Mouse (Mus musculus) R1 (cell line): ENCODE results near the gene Ppt2.
A peak's percentile ranks its signal among the peaks of the same experiment; 100 is the strongest.

Experiments used
- DNase-seq: peaks from one replicate; pipeline ENCODE4 v3.0.0-alpha.2; 2018; ENCODE audit warnings: low read depth, low spot score

Ppt2 gene

DNA sequence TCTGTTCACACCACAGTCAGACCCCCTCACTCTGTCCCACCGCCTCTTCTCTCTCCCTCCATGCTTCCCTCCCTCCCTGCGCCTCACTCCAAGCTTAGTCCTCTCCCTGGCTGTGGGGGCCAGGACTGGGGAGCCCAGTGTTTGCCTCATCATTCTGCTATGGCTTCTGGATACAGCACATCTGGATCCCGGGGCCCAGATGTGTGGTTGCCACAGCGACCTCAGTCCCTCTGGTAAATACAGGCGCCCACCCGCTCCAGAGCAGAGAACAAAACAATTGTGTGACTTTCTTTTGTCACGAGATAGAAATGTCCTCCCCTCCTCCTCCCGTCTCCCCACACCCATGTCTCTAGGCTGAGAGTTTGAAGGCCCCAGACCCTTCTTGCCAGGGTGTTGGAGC is 28.4 kb upstream of the Ppt2 start:
- DNase-seq = no peak

DNA sequence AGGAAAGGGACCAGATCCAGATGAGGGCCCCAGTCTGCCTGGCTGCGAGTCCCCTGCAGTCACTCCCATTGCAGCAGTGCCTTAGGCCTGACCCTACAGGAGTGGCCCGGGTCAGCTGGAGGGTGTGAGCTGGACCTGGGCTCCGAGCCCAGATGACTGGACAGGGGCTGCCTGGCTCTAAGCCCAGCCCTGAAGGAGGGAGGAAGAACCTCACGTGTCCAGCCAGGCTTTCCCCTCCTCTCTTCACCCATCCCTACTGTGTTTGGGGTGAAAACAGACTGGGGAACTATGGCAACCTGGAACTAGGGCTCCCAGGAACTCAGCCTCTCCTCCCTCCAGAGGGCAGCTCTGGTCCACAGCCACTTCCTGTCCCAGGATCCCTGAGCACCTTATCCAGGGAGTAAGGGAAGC is 27.3 kb upstream of the Ppt2 start:
- peak; percentile 21 for DNase-seq

DNA sequence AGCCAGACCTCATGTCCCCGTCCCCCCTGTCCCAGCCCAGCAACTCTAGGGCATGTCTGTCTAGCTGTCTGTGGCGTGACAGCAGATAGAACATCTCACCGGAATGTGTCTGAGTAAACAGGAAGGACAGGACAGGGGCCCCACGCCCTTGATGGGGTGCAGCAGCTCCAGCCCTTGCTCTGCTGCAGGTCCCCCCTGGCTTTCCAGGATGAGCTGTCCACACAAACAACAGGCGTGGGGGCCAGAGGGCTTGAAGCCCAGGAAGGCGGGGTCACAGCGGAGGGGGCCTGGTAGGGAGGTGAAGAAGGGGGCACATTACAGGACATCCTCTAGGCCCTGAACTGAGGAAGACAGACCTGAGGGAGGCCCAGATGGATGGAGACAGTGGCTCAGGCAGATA is 26.9 kb upstream of the Ppt2 start:
- no peak for DNase-seq

GRCm38 (mm10) chr17:34654392-34654791 is 26.1 kb upstream of the Ppt2 start:
- no peak for DNase-seq

DNA sequence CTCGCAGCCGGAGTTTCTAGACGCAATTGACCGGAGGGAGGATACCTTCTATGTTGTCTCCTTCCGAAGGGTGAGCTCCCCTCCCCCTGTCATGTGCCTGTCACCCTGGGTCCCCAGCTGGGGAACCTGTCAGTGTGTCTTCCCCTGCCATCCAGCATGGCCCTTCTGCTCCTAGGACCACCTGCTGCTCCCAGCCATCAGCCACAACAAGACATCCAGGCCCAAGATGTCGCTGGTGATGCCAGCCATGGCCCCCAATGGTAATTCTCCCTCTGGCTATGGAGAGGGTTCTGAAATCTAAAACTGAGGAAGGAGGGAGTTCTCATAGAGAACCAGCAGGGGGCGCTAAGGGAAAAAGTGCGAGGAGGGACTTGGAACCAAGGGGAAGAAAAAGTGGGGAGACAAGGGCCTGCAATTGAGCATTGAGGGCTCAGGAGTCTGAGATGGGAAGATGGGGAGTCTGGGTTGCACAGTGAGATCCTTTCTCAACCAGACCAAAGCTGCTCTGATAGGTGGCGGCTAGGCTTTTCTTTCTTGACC is 25.5 kb upstream of the Ppt2 start:
- DNase-seq = peak; percentile 75

GRCm38 (mm10) chr17:34652985-34653384 is 24.7 kb upstream of the Ppt2 start:
- no peak for DNase-seq

GRCm38 (mm10) chr17:34652546-34652945 is 24.2 kb upstream of the Ppt2 start:
- DNase-seq = no peak

GRCm38 (mm10) chr17:34651507-34652221 is 23.4 kb upstream of the Ppt2 start:
- DNase-seq = peak; percentile 23

DNA sequence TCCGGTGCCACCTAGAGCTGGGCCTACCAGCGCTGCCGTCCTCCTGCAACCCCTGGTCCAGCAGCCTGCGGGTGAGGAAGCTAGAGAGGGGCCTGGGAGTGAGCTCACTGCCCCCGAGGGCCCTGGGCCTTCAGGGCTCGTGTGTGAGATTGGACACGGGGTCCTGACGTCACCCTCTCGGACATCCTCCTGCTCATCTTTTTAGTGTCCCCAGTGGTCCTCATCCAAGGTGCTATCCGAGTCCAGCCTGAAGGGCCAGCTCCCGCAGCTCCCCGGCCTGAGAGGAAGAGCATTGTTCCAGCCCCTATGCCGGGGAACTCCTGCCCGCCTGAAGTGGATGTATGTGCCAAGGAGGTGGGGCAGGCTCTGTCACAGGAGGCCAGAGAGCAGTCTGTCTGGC is 22.5 kb upstream of the Ppt2 start:
- DNase-seq = no peak

- no peak for DNase-seq
Measured at GRCm38 (mm10) chr17:34649106-34649864, 21.0 kb upstream of the Ppt2 start.

DNA sequence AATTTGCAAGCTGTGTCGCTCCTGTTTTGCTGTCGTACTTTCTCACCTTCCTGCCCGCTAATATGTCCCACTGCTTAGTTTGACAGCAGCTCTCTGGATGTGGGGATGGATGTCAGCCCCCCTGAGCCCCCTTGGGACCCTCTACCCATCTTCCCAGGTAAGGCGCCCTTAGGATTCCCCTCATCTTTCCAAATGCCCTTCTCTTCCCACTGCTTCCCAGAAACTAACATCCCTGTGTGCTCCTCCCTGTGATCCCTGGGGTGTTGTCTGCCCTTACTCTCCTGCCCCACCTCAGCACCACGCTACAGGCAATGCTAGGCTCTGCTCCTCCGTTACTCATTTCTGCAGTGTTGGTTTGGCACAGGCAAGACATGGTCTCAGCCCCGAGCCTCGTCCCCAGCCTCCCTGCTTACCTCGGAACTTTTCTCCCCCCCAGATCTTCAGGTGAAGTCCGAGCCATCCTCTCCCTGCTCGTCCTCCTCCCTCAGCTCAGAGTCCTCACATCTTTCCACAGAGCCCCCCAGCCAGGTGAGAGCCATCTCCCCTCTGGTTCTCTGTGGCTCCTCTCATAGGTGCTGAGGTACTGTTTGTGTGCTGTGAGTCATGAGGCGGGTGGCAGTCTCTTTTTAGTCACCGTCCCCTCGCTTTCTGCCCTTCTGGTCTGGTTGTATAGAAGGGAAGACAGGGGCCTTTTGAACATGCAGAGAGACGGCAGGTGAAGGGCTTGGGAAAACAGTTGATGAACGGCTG is 20.0 kb upstream of the Ppt2 start:
- DNase-seq = no peak

DNA sequence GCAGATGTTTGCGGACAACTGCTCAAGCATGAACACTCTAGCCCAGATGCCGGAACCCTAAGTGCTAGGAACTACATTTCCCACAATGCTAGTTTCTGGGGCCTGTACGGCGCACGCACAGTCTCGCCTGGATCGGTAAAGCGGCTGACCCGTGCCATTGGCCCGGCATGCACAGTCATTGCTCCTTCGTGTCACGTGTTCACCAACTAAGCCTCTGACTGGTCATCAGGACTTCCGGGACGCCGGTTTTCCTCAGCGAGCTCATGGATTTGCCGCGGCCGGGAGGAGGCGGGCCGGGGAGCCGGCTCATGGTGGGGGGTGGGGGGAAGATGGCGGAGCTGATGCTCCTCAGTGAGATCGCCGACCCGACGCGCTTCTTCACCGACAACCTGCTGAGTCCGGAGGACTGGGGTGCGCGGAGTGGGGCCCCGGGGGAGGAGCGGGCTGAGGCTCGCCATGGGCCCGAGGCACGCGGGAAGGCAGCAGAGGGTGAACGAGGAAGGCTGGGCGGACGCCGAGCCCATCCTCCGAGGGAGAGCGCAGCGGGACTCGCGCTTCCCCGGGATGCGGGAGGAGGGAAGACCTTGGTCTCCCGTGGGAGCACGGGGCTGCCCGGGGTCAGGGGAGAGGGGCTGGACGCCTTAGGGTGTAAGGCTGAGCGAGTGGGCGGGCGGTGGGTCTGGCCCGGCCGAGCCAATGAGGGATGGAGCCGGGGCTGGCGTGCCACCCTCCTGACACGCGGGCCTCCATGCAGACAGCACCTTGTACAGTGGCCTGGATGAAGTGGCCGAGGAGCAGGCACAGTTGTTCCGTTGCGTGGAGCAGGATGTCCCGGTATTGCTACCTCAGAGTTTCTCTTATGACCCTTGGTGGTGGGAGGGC is 18.8 kb upstream of the Ppt2 start, which contains the start of gene Atf6b:
Atf6b (plus strand) TSS at position 241 of the 882 bp plus-strand sequence.
- peak; percentile 99 for DNase-seq

DNA sequence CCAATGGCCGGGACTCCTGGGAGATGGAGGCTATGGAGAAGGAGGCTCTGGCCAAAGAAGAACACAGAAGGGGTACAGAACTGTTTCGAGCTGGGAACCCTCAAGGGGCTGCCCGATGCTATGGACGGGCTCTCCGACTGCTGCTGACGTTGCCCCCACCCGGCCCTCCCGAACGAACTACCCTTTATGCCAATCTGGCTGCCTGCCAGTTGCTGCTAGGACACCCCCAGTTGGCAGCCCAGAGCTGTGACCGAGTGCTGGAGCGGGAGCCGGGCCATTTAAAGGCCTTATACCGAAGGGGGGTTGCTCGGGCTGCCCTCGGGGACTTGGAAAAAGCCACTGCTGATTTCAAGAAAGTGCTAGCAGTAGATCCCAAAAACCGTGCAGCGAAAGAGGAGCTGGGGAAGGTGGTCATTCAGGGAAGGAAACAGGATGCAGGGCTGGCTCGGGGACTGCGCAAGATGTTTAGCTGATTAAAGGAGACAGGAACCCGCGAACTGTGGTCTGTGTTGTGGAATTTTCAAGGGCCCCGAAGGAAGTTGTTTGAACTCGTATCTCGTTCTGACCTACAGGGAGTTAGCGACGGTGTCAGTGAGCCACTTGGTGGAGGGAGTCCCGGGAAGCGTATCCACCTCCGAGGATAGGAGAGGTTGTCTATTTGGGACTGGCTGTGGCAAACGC is 17.7 kb upstream of the Ppt2 start:
- no peak for DNase-seq

DNA sequence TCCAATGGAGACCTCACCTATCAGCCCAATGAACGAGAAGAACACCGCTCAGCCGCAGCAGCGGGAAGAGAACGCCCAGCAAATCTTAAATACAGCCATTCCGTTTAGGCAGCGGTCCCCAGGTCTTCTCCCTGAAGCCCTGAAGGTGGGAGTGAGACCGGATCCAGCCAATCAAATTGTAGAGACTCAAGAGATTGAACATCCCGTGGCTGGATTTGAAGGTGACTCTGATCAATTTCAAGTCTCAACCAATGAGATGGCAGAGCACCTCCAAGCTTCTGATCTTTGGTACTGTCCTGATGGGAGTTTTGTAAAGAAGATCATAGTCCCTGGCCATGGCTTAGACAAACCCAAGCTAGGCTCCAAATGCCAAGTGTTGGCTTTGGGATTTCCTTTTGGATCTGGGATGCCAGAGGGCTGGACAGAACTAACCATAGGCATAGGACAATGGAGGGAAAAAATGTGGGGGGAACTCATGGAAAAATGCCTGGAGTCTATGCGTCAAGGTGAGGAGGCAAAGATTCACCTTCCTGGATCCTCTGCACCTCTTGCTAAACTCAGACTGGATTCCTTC is 17.0 kb upstream of the Ppt2 start:
- peak; percentile 89 for DNase-seq

- DNase-seq = peak; percentile 99
Measured at GRCm38 (mm10) chr17:34644608-34645007, 16.3 kb upstream of the Ppt2 start, which contains the start of gene Fkbpl. TSS of gene Fkbpl (plus strand) at chr17:34644764.

DNA sequence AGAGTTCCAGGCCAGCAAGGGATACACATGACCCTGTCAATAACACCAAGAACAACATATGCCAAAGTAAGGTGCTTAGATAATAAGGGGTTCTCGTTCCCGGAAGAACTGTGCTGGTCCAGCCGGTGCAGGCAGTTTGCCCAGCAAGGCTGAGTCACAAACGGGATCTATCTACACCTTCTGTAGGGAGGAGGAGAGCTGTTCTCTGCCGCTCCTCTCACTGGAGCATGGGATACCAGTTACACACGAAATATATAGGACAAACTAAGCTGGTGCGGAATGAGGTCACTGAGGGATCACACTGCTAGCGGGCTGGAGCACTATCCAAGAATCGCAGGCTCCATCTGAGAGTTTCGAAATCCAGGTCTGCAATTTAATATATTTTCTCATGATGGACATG is 15.6 kb upstream of the Ppt2 start:
- no peak for DNase-seq

DNA sequence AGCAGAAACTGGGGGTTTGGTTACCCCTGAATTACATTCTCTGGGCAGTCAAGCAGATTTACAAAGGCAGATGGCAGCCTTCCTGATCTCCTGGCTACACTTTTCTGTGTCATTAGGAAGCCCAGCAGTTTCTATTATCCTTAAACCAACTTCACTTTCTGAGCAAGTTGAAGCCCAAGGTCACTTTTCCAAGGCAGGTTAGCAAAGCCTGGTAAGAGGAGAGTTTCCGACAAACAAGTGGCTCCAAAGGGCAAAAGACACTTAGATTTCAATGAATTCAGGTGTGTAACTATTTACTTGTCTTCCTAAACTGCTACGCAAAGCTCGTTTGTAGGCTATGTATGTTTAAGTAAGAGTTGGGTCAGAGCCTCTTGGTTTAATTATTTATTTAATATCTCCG is 15.1 kb upstream of the Ppt2 start:
- no peak for DNase-seq

DNA sequence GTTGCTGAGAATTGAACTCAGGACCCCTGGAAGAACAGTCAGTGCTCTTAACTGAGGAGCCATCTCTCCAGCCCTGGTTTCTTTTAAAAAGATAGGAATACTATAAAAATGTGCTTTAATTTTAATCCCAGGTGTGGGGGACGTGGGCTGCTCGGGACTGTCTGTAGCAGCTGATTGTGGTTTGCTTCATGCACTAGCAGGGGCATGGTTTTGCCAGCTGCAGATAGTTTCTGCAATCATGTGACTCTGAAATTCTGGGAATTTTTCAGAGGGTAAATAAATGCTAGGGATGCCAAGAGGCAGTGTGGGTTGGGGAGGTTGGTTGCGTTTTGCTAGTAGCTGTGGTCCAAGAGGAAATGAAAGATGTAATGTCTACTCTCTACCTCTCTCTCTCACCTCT is 13.6 kb upstream of the Ppt2 start:
- DNase-seq = no peak

DNA sequence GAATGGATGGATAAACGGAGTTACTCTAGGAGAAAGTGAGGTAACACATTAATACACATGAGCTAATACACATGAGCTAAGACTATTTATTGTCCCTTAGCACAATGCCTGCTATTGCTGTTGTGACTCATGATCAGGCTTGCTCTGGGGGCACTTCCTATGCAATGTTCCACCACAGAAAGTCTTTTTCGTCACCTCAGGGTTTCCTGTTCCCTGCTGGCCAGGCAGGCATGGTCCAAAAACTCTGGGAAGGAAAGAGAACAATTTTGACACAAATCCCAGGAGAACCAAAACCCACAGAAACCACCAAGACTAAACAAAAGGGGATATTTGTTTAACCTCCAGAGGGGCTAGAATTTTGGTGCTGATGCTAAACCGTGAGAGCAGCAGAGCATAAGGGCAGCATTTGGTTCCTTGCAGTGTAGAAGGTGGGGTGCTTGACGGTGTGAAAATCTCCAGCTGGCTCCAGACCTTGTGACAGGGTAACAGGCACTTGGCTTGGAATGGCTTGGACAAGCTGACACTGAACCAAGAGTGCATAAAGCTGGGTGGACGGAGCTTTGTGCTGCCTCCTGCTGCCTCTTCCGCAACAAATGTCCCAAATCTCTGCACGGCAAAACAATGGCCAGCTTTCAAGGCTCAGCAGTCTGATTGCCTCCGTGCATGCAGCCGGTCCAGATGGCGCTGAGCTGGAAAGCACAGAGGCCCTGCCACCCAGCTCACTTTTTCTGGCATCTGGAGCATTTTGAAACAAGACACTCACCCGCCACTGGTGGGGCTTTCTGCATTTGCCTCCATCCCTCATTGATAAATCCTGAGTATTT is 12.7 kb upstream of the Ppt2 start:
- DNase-seq = no peak
